Mouse (Mus musculus) spleen, adult 12 weeks (tissue): ENCODE results near the gene Akap13.

ENCODE experiments used
- DNase-seq: peaks from one replicate; pipeline ENCODE4 v3.0.0; 2022; ENCODE audit warnings: low spot score

Akap13 gene

GRCm38 (mm10) chr7:75516716-75517619 is 61.6 kb downstream of the Akap13 start:
- no peak for DNase-seq

- no peak for DNase-seq
Measured at GRCm38 (mm10) chr7:75520531-75520930, 65.2 kb downstream of the Akap13 start.

DNA sequence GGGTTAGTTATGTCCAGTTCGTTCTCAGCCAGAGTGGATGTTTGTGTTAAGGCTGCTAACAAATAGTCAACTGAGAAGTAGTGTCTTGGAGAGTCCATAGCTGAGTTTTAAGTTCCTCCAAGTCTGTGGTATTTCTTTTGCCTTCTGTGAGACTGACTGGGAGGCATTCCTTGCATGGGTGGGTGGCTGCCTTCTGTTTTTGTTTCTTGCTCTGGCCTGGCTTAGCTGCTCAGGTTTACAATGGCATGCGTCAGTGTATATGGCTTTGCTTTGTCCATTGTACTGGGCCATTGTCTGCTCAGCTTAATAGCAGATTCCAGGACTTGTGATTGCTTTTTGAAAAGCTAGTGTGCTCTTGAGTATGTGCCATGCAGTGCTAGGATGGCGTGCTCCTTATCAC is 65.9 kb downstream of the Akap13 start:
- DNase-seq: no peak

GRCm38 (mm10) chr7:75522226-75522625 is 66.9 kb downstream of the Akap13 start:
- no peak for DNase-seq

- no peak for DNase-seq
Measured at GRCm38 (mm10) chr7:75524789-75525569, 69.6 kb downstream of the Akap13 start.

- DNase-seq: no peak
Measured at GRCm38 (mm10) chr7:75525716-75526401, 70.5 kb downstream of the Akap13 start.

GRCm38 (mm10) chr7:75528751-75529150 is 73.4 kb downstream of the Akap13 start:
- DNase-seq: no peak

DNA sequence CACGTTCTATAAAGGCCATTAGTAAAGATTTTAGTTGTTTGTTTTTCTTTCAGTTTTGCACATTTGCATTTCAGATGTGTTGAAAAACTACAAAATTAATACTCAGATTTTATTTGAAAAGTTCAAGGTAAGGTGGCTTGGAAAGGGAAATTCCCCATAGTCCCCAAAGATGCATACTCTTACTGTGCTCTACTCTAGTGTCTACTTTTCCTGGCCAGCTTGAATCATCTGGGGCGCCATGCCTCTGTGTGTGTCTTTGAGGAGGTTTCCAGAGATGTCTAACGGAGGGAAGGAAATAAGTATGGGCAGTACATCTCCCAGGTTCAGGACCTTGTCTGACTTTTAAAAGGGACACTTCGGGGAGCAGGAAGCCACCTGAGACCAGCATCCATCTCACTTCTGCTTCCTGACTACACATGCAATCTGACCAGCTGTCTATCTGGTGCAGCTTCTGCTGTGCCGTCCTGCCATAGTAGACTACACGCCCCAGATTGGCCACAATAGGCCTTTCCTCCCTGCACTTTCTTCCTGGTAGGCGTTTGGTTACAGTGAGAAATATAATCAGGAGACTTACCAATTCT is 74.6 kb downstream of the Akap13 start:
- DNase-seq: peak; percentile 2

GRCm38 (mm10) chr7:75530642-75531041 is 75.3 kb downstream of the Akap13 start:
- no peak for DNase-seq

GRCm38 (mm10) chr7:75533079-75533478 is 77.7 kb downstream of the Akap13 start:
- DNase-seq: no peak

DNA sequence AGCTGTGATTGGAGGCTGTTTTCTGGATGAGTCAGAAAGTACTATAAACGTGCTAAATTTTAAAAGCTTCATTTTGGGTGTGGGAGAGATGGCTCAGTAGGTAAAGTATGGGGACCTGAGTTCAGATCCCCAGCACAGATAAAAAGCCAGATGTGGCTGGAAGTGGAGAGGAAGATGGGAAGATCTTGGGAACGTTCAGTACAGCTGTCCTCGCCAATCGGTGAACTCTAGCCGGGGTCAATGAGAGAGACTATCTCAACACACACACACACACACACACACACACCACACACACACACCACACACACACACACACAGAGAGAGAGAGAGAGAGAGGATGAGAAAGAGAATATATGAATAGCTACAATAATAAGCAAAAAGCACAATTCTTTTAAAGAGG is 81.0 kb downstream of the Akap13 start:
- no peak for DNase-seq

DNA sequence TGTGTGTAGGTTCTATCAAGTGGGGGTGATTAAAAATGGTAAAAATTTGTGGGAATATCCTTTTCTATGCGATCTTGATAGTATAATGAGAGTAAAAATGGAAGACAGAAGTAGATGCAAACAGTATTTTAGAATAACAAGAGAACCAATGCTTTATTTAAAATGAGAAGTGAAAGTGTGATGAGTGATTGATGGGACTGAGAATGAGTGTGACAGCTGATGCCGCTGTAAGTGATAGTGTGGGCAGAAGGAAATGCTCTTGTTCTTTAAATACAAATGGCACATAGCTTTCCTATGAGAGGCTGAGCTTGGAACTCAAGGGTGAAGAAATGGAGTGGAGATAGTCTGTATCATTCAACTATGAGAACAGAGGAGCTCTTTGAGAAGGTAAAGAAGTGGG is 82.2 kb downstream of the Akap13 start:
- no peak for DNase-seq

- no peak for DNase-seq
Measured at GRCm38 (mm10) chr7:75538513-75538912, 83.2 kb downstream of the Akap13 start.

DNA sequence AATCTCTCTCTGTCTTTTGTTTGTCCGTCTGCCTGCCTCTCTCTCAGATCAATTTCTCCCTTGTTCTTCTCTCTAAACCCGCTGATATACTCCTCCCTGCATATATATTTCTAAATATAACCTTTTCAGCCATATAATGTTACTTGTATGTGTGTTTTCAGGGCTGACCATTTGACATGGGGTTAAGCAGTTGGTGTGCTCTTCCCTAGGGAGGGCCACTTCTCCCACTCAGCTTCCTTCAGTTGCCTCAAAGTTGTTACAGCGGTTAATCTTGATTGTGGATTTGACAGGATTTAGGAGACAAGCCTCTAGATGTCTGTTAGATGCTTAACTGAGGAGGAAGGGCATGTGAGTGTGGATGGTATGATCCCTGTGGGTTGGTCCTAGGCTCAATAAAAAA is 83.8 kb downstream of the Akap13 start:
- DNase-seq: no peak

DNA sequence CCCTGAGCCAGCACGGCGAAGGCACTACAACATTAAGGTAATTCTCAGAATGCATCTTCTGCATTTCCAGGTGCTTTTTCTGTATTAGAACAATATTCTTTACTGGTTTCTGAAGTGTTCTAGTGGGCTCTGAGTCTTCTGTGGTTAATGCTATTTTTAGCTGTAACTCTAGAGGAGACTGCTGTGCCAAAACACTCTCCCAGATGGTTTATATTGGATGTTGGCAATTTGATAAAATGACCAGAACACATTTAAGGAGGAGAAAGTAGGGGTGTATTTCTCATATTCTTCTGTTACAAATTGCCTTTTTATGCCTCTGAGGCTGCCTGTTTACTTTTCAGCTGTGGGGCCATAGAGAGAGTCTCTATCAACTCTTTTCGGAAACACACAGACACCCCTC is 94.5 kb downstream of the Akap13 start:
- no peak for DNase-seq

DNA sequence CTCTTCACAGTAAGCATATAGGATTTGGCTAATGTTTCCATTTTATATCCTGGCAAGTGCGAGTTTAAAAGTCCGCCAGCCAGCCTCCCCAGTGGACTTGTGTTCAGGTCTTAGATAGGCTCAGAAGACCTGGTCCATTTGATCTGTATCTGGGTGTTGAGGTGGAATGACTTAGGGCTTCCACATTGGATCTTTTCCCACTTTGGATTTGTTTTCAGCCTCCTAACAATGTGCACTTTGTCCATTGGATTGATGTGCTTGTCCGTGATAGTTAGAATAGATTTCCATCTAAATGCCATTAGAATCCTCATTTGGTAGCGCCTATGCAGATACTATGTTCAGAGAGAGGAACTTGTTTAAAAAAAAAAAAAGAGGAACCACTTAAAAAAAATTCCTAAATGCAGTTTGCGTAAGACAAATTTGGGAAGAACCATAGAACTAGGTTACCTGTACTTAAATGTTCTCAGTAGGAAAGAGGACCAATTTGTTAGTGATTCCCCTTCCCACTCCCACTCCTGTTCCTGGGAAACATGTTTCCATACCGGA is 95.5 kb downstream of the Akap13 start:
- no peak for DNase-seq

GRCm38 (mm10) chr7:75553002-75553666 is 97.8 kb downstream of the Akap13 start:
- no peak for DNase-seq

DNA sequence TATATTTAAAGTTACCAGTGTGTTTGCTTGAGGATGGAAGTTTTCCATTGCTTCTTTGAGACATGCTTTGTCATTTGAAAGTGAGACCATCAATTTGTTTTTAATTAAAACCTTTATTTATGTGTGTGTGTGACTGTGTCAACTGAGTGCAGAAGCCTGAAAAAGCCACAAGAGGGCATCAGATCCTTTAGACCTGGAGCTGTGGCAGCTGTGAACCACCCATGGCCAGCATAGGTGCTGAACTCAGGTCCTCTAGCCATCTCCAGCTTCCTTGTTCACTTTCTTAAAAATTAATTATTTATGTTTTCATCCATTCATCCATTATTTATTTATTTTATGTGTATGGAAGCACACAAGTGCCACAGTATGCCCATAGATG is 98.3 kb downstream of the Akap13 start:
- no peak for DNase-seq

GRCm38 (mm10) chr7:75554065-75554464 is 98.7 kb downstream of the Akap13 start:
- no peak for DNase-seq

- no peak for DNase-seq
Measured at GRCm38 (mm10) chr7:75555940-75556339, 100.6 kb downstream of the Akap13 start.

DNA sequence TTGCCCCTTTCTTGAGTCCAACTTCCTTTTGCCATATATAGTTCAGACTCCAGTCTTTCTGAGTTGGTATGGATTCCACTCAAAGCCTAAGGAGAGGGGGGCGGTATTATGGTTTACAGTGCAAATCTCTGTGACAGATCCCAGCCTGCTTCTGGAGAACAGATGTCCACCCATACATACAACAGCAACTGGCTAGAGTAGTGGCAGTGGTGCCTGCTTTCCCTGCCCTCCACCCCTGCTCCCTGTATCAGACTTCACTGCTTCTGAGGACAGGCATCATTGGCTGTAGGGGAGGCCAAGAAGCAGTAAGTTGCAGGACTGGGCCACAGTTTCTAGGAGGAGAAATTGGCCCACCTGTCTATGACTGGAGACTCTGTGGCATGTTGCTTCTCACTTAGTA is 102.9 kb downstream of the Akap13 start:
- DNase-seq: no peak
